Mouse (Mus musculus): ENCODE measurements around the gene Mfsd6l.

- TF ChIP-seq EP300 (IDR thresholded peaks at IDR 0.05) (no peak), CTCF (IDR thresholded peaks at IDR 0.05) (no peak)
Observed at GRCm38 (mm10) chr11:68532773-68533172, 23.2 kb upstream of the Mfsd6l start.
